Mouse (Mus musculus): ENCODE results near the gene Armc2. TPM values are rescaled to one million over a fixed set of nuclear protein-coding genes. Genes with fewer than 3 reads are reported as not detected.
A peak's percentile ranks its signal among the peaks of the same experiment; 100 is the strongest.

The Armc2 gene
- total RNA-seq, 2 experiments from 2014 or later: not detected

GRCm38 (mm10) chr10:41926726-41927125 lies 91.5 kb downstream of the Armc2 start:
- ATAC-seq (ENCODE audit: poor library complexity, severe bottlenecking): no peak

- no peak for ATAC-seq (ENCODE audit: poor library complexity, severe bottlenecking)
Observed at GRCm38 (mm10) chr10:41912290-41912994, 105.8 kb downstream of the Armc2 start.

GRCm38 (mm10) chr10:41908899-41909298 lies 109.3 kb downstream of the Armc2 start:
- no peak for ATAC-seq (ENCODE audit: poor library complexity, severe bottlenecking)

GRCm38 (mm10) chr10:41907950-41908349 lies 110.3 kb downstream of the Armc2 start:
- no peak for ATAC-seq (ENCODE audit: poor library complexity, severe bottlenecking)

GRCm38 (mm10) chr10:41907473-41907872 lies 110.8 kb downstream of the Armc2 start:
- ATAC-seq (ENCODE audit: poor library complexity, severe bottlenecking): no peak

GRCm38 (mm10) chr10:41901864-41902263 lies 116.4 kb downstream of the Armc2 start:
- ATAC-seq (ENCODE audit: poor library complexity, severe bottlenecking): no peak

- no peak for ATAC-seq (ENCODE audit: poor library complexity, severe bottlenecking)
Observed at GRCm38 (mm10) chr10:41901456-41901855, 116.8 kb downstream of the Armc2 start.

GRCm38 (mm10) chr10:41896865-41897264 lies 121.4 kb downstream of the Armc2 start:
- ATAC-seq (ENCODE audit: poor library complexity, severe bottlenecking): no peak

GRCm38 (mm10) chr10:41896425-41896824 lies 121.8 kb downstream of the Armc2 start:
- no peak for ATAC-seq (ENCODE audit: poor library complexity, severe bottlenecking)

GRCm38 (mm10) chr10:41893433-41894411 lies 124.5 kb downstream of the Armc2 start:
- ATAC-seq (ENCODE audit: poor library complexity, severe bottlenecking): no peak

- ATAC-seq (ENCODE audit: poor library complexity, severe bottlenecking): no peak
Observed at GRCm38 (mm10) chr10:41891312-41891711, 126.9 kb downstream of the Armc2 start.

- no peak for ATAC-seq (ENCODE audit: poor library complexity, severe bottlenecking)
Observed at GRCm38 (mm10) chr10:41890537-41890936, 127.7 kb downstream of the Armc2 start.

GRCm38 (mm10) chr10:41889566-41889965 lies 128.7 kb downstream of the Armc2 start:
- ATAC-seq (ENCODE audit: poor library complexity, severe bottlenecking): no peak

- peak; percentile 34; the same call in 1 of the 2 replicates for ATAC-seq (ENCODE audit: poor library complexity, severe bottlenecking)
Observed at GRCm38 (mm10) chr10:41888365-41888941, 129.8 kb downstream of the Armc2 start.

- peak; percentile 94 for ATAC-seq (ENCODE audit: poor library complexity, severe bottlenecking)
Observed at GRCm38 (mm10) chr10:41887080-41887821, 131.0 kb downstream of the Armc2 start.

GRCm38 (mm10) chr10:41883741-41884575 lies 134.3 kb downstream of the Armc2 start:
- ATAC-seq (ENCODE audit: poor library complexity, severe bottlenecking): no peak

- no peak for ATAC-seq (ENCODE audit: poor library complexity, severe bottlenecking)
Observed at GRCm38 (mm10) chr10:41881438-41881837, 136.8 kb downstream of the Armc2 start.

GRCm38 (mm10) chr10:41880777-41881176 lies 137.5 kb downstream of the Armc2 start:
- no peak for ATAC-seq (ENCODE audit: poor library complexity, severe bottlenecking)

- ATAC-seq (ENCODE audit: poor library complexity, severe bottlenecking): no peak
Observed at GRCm38 (mm10) chr10:41880206-41880605, 138.0 kb downstream of the Armc2 start.

GRCm38 (mm10) chr10:41879675-41880074 lies 138.6 kb downstream of the Armc2 start:
- no peak for ATAC-seq (ENCODE audit: poor library complexity, severe bottlenecking)

All from megakaryocyte, adult 5-6 weeks (primary cell).